In the genomic region with DNA sequence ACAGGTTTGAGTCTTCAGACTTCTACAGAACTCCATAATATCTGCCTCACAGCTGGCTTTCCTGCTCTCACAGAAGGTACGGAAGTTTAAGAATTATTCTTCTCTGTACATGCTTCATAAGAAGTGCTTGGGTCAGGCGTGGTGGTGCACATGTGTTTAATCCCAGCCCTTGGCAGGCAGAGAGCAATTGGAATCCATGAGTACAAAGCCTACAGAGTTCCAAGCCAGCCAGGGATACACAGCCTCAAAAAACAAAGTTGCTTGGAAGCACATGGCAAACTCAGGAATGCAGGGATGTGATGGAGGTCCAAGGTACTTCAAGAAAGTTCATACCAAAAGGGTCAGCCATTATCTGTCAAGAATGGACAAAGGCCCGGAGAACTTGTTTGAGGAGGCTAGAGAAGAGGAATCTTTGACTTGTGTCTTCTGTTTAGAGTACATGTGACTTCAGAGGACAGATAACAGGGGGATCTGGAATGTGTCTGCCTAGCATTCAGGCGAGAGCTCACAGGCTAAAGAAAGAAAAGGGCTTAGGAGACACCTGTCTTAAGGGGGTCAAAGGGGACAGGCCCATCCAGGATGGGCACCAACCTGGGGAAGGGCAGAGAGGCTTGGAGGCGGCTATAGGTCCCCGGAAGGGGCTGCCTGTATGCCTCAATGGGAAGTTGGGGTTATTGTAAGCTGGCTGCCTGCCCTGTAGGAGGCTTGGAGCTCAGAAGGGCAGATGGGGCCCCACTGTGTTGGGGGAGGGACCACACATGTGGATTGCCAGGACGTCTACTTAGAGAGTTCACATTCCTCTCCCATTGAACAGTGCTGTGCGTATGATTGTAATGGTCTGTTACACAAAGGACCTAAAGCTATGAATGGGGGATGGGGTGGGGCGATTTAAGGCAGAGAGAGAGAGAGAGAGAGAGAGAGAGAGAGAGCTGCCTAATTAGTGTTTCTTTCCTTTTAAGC, we compare ENCODE assay signal across 12 mouse cellular contexts. TPM values are rescaled to one million over a fixed set of nuclear protein-coding genes. Genes with fewer than 3 reads are reported as not detected.
DNase-seq lines count a peak whose midpoint lies in the region; ATAC-seq and TF ChIP-seq lines count a peak whose summit lies in the region.
"Had no signal": no experiment of that assay in that cellular context is flagged by ENCODE, and none has a peak within 500 bp of the region (broad histone marks: within the 10 kb centered on the region; RNA-seq: fewer than 3 reads in every experiment).

No protein-coding gene starts in this region.

- TF ChIP-seq POLR2A in heart, adult 2 months (IDR thresholded peaks at IDR 0.05; ENCODE audit: insufficient read depth, low read depth, low read length) = no peak

- no peak for TF ChIP-seq CTCF in heart, adult 2 months (IDR thresholded peaks at IDR 0.05)

- DNase-seq in heart, adult 2 months = no peak
- DNase-seq in embryo, embryonic 10 days (ENCODE audit: low spot score) = peak; percentile 81
- no peak for DNase-seq in cerebellum, postnatal 36 days
- no peak for DNase-seq in MN1 (ENCODE audit: low spot score)
- no peak for DNase-seq in T-cell, adult 2 months (ENCODE audit: low spot score)
- DNase-seq: cerebellum, postnatal 25 days; liver, embryonic 13.5 days; thymus, postnatal 14 days had no signal

- intact Hi-C loops in heart, adult 2 months (cut with DNase I) = no loop called here

- peaks cover 53% of the 10 kb centered on the region for H3K4me1 ChIP-seq in heart, embryonic 12.5 days (replicated peaks)
- no peaks in the 10 kb centered on the region for H3K4me1 ChIP-seq in heart, adult 2 months (ENCODE audit: control insufficient read depth, insufficient read depth, low read length)
- H3K4me1 ChIP-seq in heart, embryonic 16.5 days (ENCODE audit: control insufficient read depth, insufficient read depth, low read length) = peaks cover 37% of the 10 kb centered on the region
- peaks cover 71% of the 10 kb centered on the region for H3K4me1 ChIP-seq in midbrain, embryonic 12.5 days
- H3K4me1 ChIP-seq: liver, embryonic 13.5 days had no signal

- peak; percentile 72 for ATAC-seq in heart, embryonic 12.5 days (ENCODE audit: insufficient number of reproducible peaks, low FRiP score)
- ATAC-seq in heart, embryonic 16.5 days (replicated peaks; ENCODE audit: extremely low read depth, insufficient read depth, low FRiP score) = peak; percentile 68
- peak; percentile 89 for ATAC-seq in midbrain, embryonic 12.5 days (ENCODE audit: low FRiP score, low read depth)
- ATAC-seq: activated CD4-positive, CD25-positive, alpha-beta regulatory T cell, adult 4 months had no signal

- H3K79me2 ChIP-seq in heart, adult 2 months (replicated peaks; ENCODE audit: control insufficient read depth, insufficient read depth, low read length) = no peaks in the 10 kb centered on the region

- peak overlapping the region; percentile 89 for H3K27ac ChIP-seq in heart, embryonic 12.5 days (ENCODE audit: poor library complexity, severe bottlenecking)
- no peak overlapping the region for H3K27ac ChIP-seq in heart, adult 2 months
- H3K27ac ChIP-seq in heart, embryonic 16.5 days (ENCODE audit: low read length) = peak overlapping the region; percentile 76
- H3K27ac ChIP-seq in midbrain, embryonic 12.5 days (replicated peaks) = peak overlapping the region; percentile 57
- H3K27ac ChIP-seq: liver, embryonic 13.5 days had no signal

- peaks cover 44% of the 10 kb centered on the region for H3K36me3 ChIP-seq in heart, embryonic 12.5 days
- no peaks in the 10 kb centered on the region for H3K36me3 ChIP-seq in heart, adult 2 months (ENCODE audit: control insufficient read depth, insufficient read depth, low read length)
- H3K36me3 ChIP-seq in heart, embryonic 16.5 days (ENCODE audit: control insufficient read depth, insufficient read depth) = no peaks in the 10 kb centered on the region; the same call in 1 of the 2 replicates
- H3K36me3 ChIP-seq in midbrain, embryonic 12.5 days = peaks cover 4% of the 10 kb centered on the region; the same call in 1 of the 2 replicates
- H3K36me3 ChIP-seq: liver, embryonic 13.5 days had no signal

- TF ChIP-seq EP300 in heart, adult 2 months (IDR thresholded peaks at IDR 0.05; ENCODE audit: insufficient read depth, low read depth, low read length) = no peak

- no peaks in the 10 kb centered on the region for H3K9me3 ChIP-seq in heart, embryonic 12.5 days (replicated peaks)
- H3K9me3 ChIP-seq in heart, embryonic 16.5 days (replicated peaks; ENCODE audit: control insufficient read depth, low read length) = no peaks in the 10 kb centered on the region
- H3K9me3 ChIP-seq in midbrain, embryonic 12.5 days = no peaks in the 10 kb centered on the region
- H3K9me3 ChIP-seq: liver, embryonic 13.5 days had no signal

- no peaks in the 10 kb centered on the region for H3K27me3 ChIP-seq in heart, embryonic 12.5 days (replicated peaks)
- H3K27me3 ChIP-seq in heart, adult 2 months (ENCODE audit: control insufficient read depth, insufficient read depth, low read length) = no peaks in the 10 kb centered on the region
- H3K27me3 ChIP-seq in heart, embryonic 16.5 days (ENCODE audit: control insufficient read depth, insufficient read depth, low read length) = no peaks in the 10 kb centered on the region
- no peaks in the 10 kb centered on the region for H3K27me3 ChIP-seq in midbrain, embryonic 12.5 days
- H3K27me3 ChIP-seq: liver, embryonic 13.5 days had no signal

- 29% methylated on average over 9 of the region's 9 CpGs for WGBS in heart, embryonic 12.5 days
- 58% methylated on average over 9 of the region's 9 CpGs for WGBS in heart, adult 2 months
- WGBS in heart, embryonic 16.5 days = 29% methylated on average over 9 of the region's 9 CpGs
- 26% methylated on average over 9 of the region's 9 CpGs for WGBS in midbrain, embryonic 12.5 days

- no peak overlapping the region for H3K4me3 ChIP-seq in heart, embryonic 12.5 days
- no peak overlapping the region for H3K4me3 ChIP-seq in heart, adult 2 months
- H3K4me3 ChIP-seq in heart, embryonic 16.5 days (ENCODE audit: low read length) = no peak overlapping the region
- H3K4me3 ChIP-seq in midbrain, embryonic 12.5 days = no peak overlapping the region
- H3K4me3 ChIP-seq: liver, embryonic 13.5 days had no signal

- H3K9ac ChIP-seq in heart, embryonic 12.5 days = peak overlapping the region; percentile 48; the same call in 1 of the 2 replicates
- no peak overlapping the region for H3K9ac ChIP-seq in heart, adult 2 months (ENCODE audit: low read depth, low read length)
- H3K9ac ChIP-seq in heart, embryonic 16.5 days (ENCODE audit: low read length) = no peak overlapping the region
- H3K9ac ChIP-seq in midbrain, embryonic 12.5 days (replicated peaks) = no peak overlapping the region
- H3K9ac ChIP-seq: liver, embryonic 13.5 days had no signal

- peak overlapping the region; percentile 13; the same call in 1 of the 2 replicates for H3K4me2 ChIP-seq in heart, embryonic 12.5 days
- H3K4me2 ChIP-seq in heart, embryonic 16.5 days (ENCODE audit: low read depth, low read length) = peak overlapping the region; percentile 5; the same call in 1 of the 2 replicates
- no peak overlapping the region; the same call in 1 of the 2 replicates for H3K4me2 ChIP-seq in midbrain, embryonic 12.5 days (replicated peaks)
- H3K4me2 ChIP-seq: liver, embryonic 13.5 days had no signal

RNA-seq across cellular contexts. Expression of a gene that starts 56.7 kb away (rescaled TPM):
- 257 and 286 TPM in 2 replicates for polyA plus RNA-seq in heart, embryonic 12.5 days (2016; fragmentation: Nextera tagmentation; extraction: Ambion mirVana)
- total RNA-seq in heart, adult 2 months (2021) = 1 to 10 TPM; 7.8 to 8.6 TPM
- polyA plus RNA-seq in heart, adult 2 months (2012; rRNA removed) = 11.3 and 19.1 TPM in 2 replicates
- polyA plus RNA-seq in heart, embryonic 16.5 days (2015; fragmentation: Nextera tagmentation; extraction: Ambion mirVana) = 159 and 181 TPM in 2 replicates
- 77.2 and 98.5 TPM in 2 replicates for polyA plus RNA-seq in midbrain, embryonic 12.5 days (2016; fragmentation: Nextera tagmentation; extraction: Ambion mirVana)
